Mouse (Mus musculus) hindbrain, embryonic 16.5 days (tissue): Measurements from ENCODE around the gene Ak5. TPM values are rescaled to one million over a fixed set of nuclear protein-coding genes. Genes with fewer than 3 reads are reported as not detected.
"Not testable (repeated sequence)": the region's sequence is repeated elsewhere in the genome, so short reads cannot be mapped to it uniquely, and the experiment has no call there.

Source experiments
- ATAC-seq: fragments of 200-750 bp; cut with Nextera tagmentation; 2 replicates; pipeline ENCODE4 v1.8.0; 2017; ENCODE audit warnings: moderate TSS enrichment, moderate library complexity
- H3K27ac ChIP-seq: fragments of 300-500 bp; sonication (generic); 2 replicates; pipeline ENCODE4 v1.5.1; 2014; ENCODE audit warnings: low read depth, mild to moderate bottlenecking, control low read depth, low read length, moderate library complexity
- H3K27me3 ChIP-seq: fragments of 300-500 bp; sonication (generic); replicated peaks from 2 replicates; pipeline ENCODE4 v1.6.1; 2014; ENCODE audit warnings: low read length; ENCODE audit not compliant: control insufficient read depth, insufficient read depth
- H3K36me3 ChIP-seq: fragments of 300-500 bp; sonication (generic); 2 replicates; pipeline ENCODE4 v1.6.1; 2014; ENCODE audit warnings: mild to moderate bottlenecking, low read length, moderate library complexity, mixed read lengths; ENCODE audit not compliant: control insufficient read depth, insufficient read depth
- H3K4me1 ChIP-seq: fragments of 300-500 bp; sonication (generic); 2 replicates; pipeline ENCODE4 v1.6.1; 2014; ENCODE audit warnings: low read depth, low read length; ENCODE audit not compliant: control insufficient read depth, insufficient read depth
- H3K4me2 ChIP-seq: fragments of 300-500 bp; sonication (generic); 2 replicates; pipeline ENCODE4 v1.6.1; 2014; ENCODE audit warnings: mild to moderate bottlenecking, low read length, control low read depth, moderate library complexity
- H3K4me3 ChIP-seq: fragments of 300-500 bp; sonication (generic); 2 replicates; pipeline ENCODE4 v1.5.1; 2014; ENCODE audit warnings: mild to moderate bottlenecking, low read length, control low read depth, moderate library complexity
- H3K9ac ChIP-seq: fragments of 300-500 bp; sonication (generic); 2 replicates; pipeline ENCODE4 v1.6.1; 2014; ENCODE audit warnings: low read depth, mild to moderate bottlenecking, control low read depth, low read length, moderate library complexity
- H3K9me3 ChIP-seq: fragments of 300-500 bp; sonication (generic); 2 replicates; pipeline ENCODE4 v1.6.1; 2014; ENCODE audit warnings: mild to moderate bottlenecking, low read length, moderate library complexity; ENCODE audit not compliant: control insufficient read depth
- WGBS: fragments of 180-500 bp; shearing (Covaris S2); extraction: QIAGEN DNeasy Blood & Tissue Kit; methylation state at CpG from one replicate; pipeline ENCODE4 v1.1.7; 2014; 5-methylcytosine and 5-hydroxymethylcytosine counted together
- polyA plus RNA-seq: library from polyadenylated mRNA; unstranded; fragments of >200 nt; fragmentation: Nextera tagmentation; extraction: Ambion mirVana; gene quantifications from 2 replicates; pipeline ENCODE4 v1.2.1, GENCODE M21; 2015

Gene Ak5
- polyA plus RNA-seq, 1 experiment from 2014 or later: 20.7 TPM

- H3K36me3 ChIP-seq, H3K27ac ChIP-seq, H3K4me2 ChIP-seq, H3K9ac ChIP-seq, H3K27me3 ChIP-seq, ATAC-seq, H3K4me3 ChIP-seq, H3K9me3 ChIP-seq, H3K4me1 ChIP-seq: not testable (repeated sequence)
- 83% methylated on average over 3 of the region's 3 CpGs for WGBS
Measured at GRCm38 (mm10) chr3:152581853-152582252, 86.3 kb downstream of the Ak5 start.

- Histone ChIP-seq H3K4me3 (no peak overlapping the region), H3K9me3 (no peaks in the 10 kb centered on the region), H3K4me1 (peaks cover 5% of the 10 kb centered on the region), H3K27ac (no peak overlapping the region), H3K27me3 (no peaks in the 10 kb centered on the region), H3K4me2 (no peak overlapping the region), H3K9ac (no peak overlapping the region), H3K36me3 (no peaks in the 10 kb centered on the region)
- no peak for ATAC-seq
- WGBS: 87% methylated on average over 10 of the region's 10 CpGs
Measured at GRCm38 (mm10) chr3:152579984-152580591, 88.1 kb downstream of the Ak5 start.

GRCm38 (mm10) chr3:152578282-152579228, 89.6 kb downstream of the Ak5 start:
- peak; percentile 71 for ATAC-seq
- H3K4me2 ChIP-seq: peak overlapping the region; percentile 27
- 52% methylated on average over 26 of the region's 26 CpGs for WGBS
- peak overlapping the region; percentile 44 for H3K27ac ChIP-seq
- H3K9me3 ChIP-seq: no peaks in the 10 kb centered on the region
- peaks cover 5% of the 10 kb centered on the region for H3K4me1 ChIP-seq
- H3K4me3 ChIP-seq: no peak overlapping the region
- H3K36me3 ChIP-seq: no peaks in the 10 kb centered on the region
- no peak overlapping the region; the same call in 1 of the 2 replicates for H3K9ac ChIP-seq
- H3K27me3 ChIP-seq: no peaks in the 10 kb centered on the region

GRCm38 (mm10) chr3:152577763-152578162, 90.4 kb downstream of the Ak5 start:
- 87% methylated on average over 7 of the region's 7 CpGs for WGBS
- ATAC-seq: peak; percentile 6
- H3K9me3 ChIP-seq: no peaks in the 10 kb centered on the region
- H3K27ac ChIP-seq: no peak overlapping the region
- H3K27me3 ChIP-seq: no peaks in the 10 kb centered on the region
- no peak overlapping the region for H3K4me2 ChIP-seq
- H3K4me1 ChIP-seq: peaks cover 5% of the 10 kb centered on the region
- no peak overlapping the region for H3K9ac ChIP-seq
- H3K36me3 ChIP-seq: no peaks in the 10 kb centered on the region
- no peak overlapping the region for H3K4me3 ChIP-seq

GRCm38 (mm10) chr3:152577273-152577672, 90.9 kb downstream of the Ak5 start:
- no peaks in the 10 kb centered on the region for H3K36me3 ChIP-seq
- no peaks in the 10 kb centered on the region for H3K9me3 ChIP-seq
- no peaks in the 10 kb centered on the region for H3K27me3 ChIP-seq
- H3K4me1 ChIP-seq: peaks cover 5% of the 10 kb centered on the region
- H3K27ac ChIP-seq: no peak overlapping the region
- no peak overlapping the region for H3K4me2 ChIP-seq
- H3K4me3 ChIP-seq: no peak overlapping the region
- H3K9ac ChIP-seq: no peak overlapping the region
- no peak for ATAC-seq
- 56% methylated on average over 1 of the region's 1 CpGs for WGBS

GRCm38 (mm10) chr3:152569242-152569605, 98.9 kb downstream of the Ak5 start:
- H3K27me3 ChIP-seq: no peaks in the 10 kb centered on the region

GRCm38 (mm10) chr3:152568455-152569241, 99.5 kb downstream of the Ak5 start:
- Histone ChIP-seq H3K27ac (no peak overlapping the region), H3K36me3 (no peaks in the 10 kb centered on the region), H3K4me3 (no peak overlapping the region), H3K9me3 (no peaks in the 10 kb centered on the region), H3K4me1 (no peaks in the 10 kb centered on the region), H3K4me2 (no peak overlapping the region), H3K9ac (no peak overlapping the region; the same call in 1 of the 2 replicates), H3K27me3 (no peaks in the 10 kb centered on the region)
- WGBS: 76% methylated on average over 9 of the region's 9 CpGs
- ATAC-seq: no peak

More at GRCm38 (mm10) chr3:152569242-152569605, 98.9 kb downstream of the Ak5 start:
- Histone ChIP-seq H3K27ac (no peak overlapping the region), H3K36me3 (no peaks in the 10 kb centered on the region), H3K9ac (no peak overlapping the region; the same call in 1 of the 2 replicates), H3K4me2 (no peak overlapping the region), H3K9me3 (no peaks in the 10 kb centered on the region), H3K4me3 (no peak overlapping the region), H3K4me1 (no peaks in the 10 kb centered on the region)
- ATAC-seq: no peak
- WGBS: 75% methylated on average over 6 of the region's 6 CpGs

- Histone ChIP-seq H3K4me2 (no peak overlapping the region), H3K27ac (no peak overlapping the region), H3K27me3 (no peaks in the 10 kb centered on the region), H3K9ac (no peak overlapping the region), H3K9me3 (no peaks in the 10 kb centered on the region), H3K4me3 (no peak overlapping the region), H3K36me3 (no peaks in the 10 kb centered on the region), H3K4me1 (no peaks in the 10 kb centered on the region)
- ATAC-seq: no peak
- WGBS: 84% methylated on average over 6 of the region's 6 CpGs
Measured at GRCm38 (mm10) chr3:152564516-152565113, 103.5 kb downstream of the Ak5 start.
